Mouse (Mus musculus) kidney, adult 2 months (tissue): ENCODE results near the gene Rnaseh2a.

ENCODE experiments used
- CTCF ChIP-seq: fragments of 200-500 bp; conservative IDR thresholded peaks from 2 replicates; pipeline ENCODE4 v1.5.1; 2011; ENCODE audit warnings: low read depth, mild to moderate bottlenecking, control low read depth, low read length, moderate library complexity, mixed read lengths; ENCODE audit not compliant: insufficient read depth, insufficient read length
- POLR2A ChIP-seq: fragments of 200-500 bp; IDR thresholded peaks from one replicate; pipeline ENCODE4 v1.6.1; 2011; ENCODE audit warnings: low read depth, low read length, control low read depth

DNA sequence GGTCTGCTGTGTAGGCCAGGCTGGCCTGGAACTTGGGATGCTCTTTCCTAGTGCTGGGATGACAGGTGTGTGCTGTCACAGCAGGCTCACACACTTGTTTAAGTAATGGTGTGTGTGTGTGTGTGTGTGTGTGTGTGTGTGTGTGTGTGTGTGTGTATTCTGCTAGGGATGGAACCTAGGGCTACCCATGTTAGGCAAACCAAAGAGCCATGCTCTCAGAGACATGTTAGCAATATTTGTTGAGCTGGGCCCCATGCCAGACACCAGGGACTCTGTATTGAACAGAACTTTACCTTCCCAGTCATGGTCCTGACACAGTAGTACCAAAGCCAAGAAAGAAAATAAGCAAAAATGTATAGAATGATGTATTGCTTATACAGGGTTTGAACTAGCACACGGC is 42.1 kb downstream of the Rnaseh2a start:
- TF ChIP-seq CTCF: no peak
- TF ChIP-seq POLR2A: no peak
